Mouse (Mus musculus) hindbrain, postnatal 0 days (tissue): ENCODE measurements around the gene Slc2a9. TPM values are rescaled to one million over a fixed set of nuclear protein-coding genes. Genes with fewer than 3 reads are reported as not detected.
A peak's percentile ranks its signal among the peaks of the same experiment; 100 is the strongest.

Experiments used
- ATAC-seq: fragments of 200-750 bp; cut with Nextera tagmentation; 2 replicates; pipeline ENCODE4 v1.8.0; 2017; ENCODE audit warnings: mild to moderate bottlenecking, moderate TSS enrichment, moderate library complexity
- DNase-seq: peaks from one replicate; pipeline ENCODE4 v3.0.0-alpha.2; 2015; ENCODE audit warnings: low spot score
- H3K27ac ChIP-seq: fragments of 300-500 bp; sonication (generic); 2 replicates; pipeline ENCODE4 v1.5.1; 2014; ENCODE audit warnings: mild to moderate bottlenecking
- H3K27me3 ChIP-seq: fragments of 300-500 bp; sonication (generic); 2 replicates; pipeline ENCODE4 v1.6.1; 2014; ENCODE audit warnings: low read length, mixed read lengths; ENCODE audit not compliant: insufficient read depth
- H3K36me3 ChIP-seq: fragments of 300-500 bp; sonication (generic); 2 replicates; pipeline ENCODE4 v1.6.1; 2014; ENCODE audit warnings: low read length, mixed read lengths; ENCODE audit not compliant: insufficient read depth
- H3K4me1 ChIP-seq: fragments of 300-500 bp; sonication (generic); 2 replicates; pipeline ENCODE4 v1.6.1; 2014; ENCODE audit warnings: antibody characterized with exemption, low read length, mixed read lengths; ENCODE audit not compliant: insufficient read depth
- H3K4me2 ChIP-seq: fragments of 300-500 bp; sonication (generic); 2 replicates; pipeline ENCODE4 v1.6.1; 2014; ENCODE audit warnings: low read depth, mild to moderate bottlenecking, low read length, moderate library complexity, mixed read lengths
- H3K4me3 ChIP-seq: fragments of 300-500 bp; sonication (generic); 2 replicates; pipeline ENCODE4 v1.5.1; 2014; ENCODE audit warnings: low read length
- H3K9ac ChIP-seq: fragments of 300-500 bp; sonication (generic); replicated peaks from 2 replicates; pipeline ENCODE4 v1.6.1; 2014; ENCODE audit warnings: mild to moderate bottlenecking, low read length, moderate library complexity, mixed read lengths
- H3K9me3 ChIP-seq: fragments of 300-500 bp; sonication (generic); 2 replicates; pipeline ENCODE4 v1.6.1; 2016; ENCODE audit warnings: low read length, mixed read lengths
- CTCF ChIP-seq: IDR thresholded peaks from 2 replicates; pipeline ENCODE4 v1.5.1; 2016; ENCODE audit warnings: antibody characterized with exemption, control low read depth, low read depth
- whole genome bisulfite sequencing: fragments of 180-500 bp; shearing (Covaris S2); extraction: QIAGEN DNeasy Blood & Tissue Kit; methylation state at CpG from one replicate; pipeline ENCODE4 v1.1.7; 2014; 5-methylcytosine and 5-hydroxymethylcytosine counted together
- polyA plus RNA-seq: library from polyadenylated mRNA; unstranded; fragments of >200 nt; fragmentation: Nextera tagmentation; extraction: Ambion mirVana; gene quantifications from 2 replicates; pipeline ENCODE4 v1.2.1, GENCODE M21; 2015
- total RNA-seq: library from RNA; depleted of rRNA; stranded (reverse); fragments of >200 nt; gene quantifications from 2 replicates; pipeline ENCODE4 v1.2.3, GENCODE M21; 2014

The Slc2a9 gene
- total and polyA plus RNA-seq, 2 experiments from 2014 or later: 1.0 to 1.7 TPM

DNA sequence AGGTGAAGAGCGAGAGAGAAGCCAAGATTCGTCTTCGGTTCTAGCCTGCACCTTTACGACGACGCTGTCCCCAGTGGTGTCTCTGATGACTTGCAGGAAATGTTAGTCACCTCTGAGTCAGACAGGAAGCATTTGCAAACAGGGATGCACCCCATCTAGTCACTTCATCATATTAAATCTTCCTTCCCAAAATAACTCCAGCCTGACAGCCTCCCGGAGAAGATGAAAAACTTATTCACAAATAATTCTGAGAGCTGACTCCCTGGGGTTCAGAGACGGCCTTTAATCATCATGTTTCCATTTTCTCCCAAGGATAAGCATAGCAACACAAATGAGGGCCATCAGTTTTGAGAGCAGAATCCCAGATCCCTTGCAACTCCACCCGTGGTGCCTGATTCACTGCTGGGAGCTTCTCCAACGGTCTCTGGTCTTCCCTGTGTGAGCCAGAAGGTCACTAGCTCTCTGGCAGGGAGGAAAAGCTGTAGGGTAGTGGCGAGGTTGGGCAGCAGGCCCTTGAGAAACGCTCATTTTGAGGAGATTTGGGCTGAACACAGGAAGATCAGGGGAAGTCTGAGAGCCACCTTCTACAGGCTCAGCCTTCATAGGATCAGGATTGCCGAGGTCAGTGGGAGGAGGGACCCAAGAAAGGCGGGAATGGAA lies 56.5 kb downstream of the Slc2a9 start:
- H3K27me3 ChIP-seq: no peaks in the 10 kb centered on the region
- no peak overlapping the region for H3K4me3 ChIP-seq
- no peak overlapping the region for H3K4me2 ChIP-seq
- DNase-seq (peak; percentile 27), ATAC-seq (peak; percentile 47; the same call in 1 of the 2 replicates)
- no peak overlapping the region for H3K27ac ChIP-seq
- no peaks in the 10 kb centered on the region for H3K36me3 ChIP-seq
- H3K9ac ChIP-seq: no peak overlapping the region
- no peaks in the 10 kb centered on the region for H3K9me3 ChIP-seq
- 62% methylated on average over 14 of the region's 14 CpGs for WGBS
- H3K4me1 ChIP-seq: no peaks in the 10 kb centered on the region
- peak; percentile 35 for TF ChIP-seq CTCF

DNA sequence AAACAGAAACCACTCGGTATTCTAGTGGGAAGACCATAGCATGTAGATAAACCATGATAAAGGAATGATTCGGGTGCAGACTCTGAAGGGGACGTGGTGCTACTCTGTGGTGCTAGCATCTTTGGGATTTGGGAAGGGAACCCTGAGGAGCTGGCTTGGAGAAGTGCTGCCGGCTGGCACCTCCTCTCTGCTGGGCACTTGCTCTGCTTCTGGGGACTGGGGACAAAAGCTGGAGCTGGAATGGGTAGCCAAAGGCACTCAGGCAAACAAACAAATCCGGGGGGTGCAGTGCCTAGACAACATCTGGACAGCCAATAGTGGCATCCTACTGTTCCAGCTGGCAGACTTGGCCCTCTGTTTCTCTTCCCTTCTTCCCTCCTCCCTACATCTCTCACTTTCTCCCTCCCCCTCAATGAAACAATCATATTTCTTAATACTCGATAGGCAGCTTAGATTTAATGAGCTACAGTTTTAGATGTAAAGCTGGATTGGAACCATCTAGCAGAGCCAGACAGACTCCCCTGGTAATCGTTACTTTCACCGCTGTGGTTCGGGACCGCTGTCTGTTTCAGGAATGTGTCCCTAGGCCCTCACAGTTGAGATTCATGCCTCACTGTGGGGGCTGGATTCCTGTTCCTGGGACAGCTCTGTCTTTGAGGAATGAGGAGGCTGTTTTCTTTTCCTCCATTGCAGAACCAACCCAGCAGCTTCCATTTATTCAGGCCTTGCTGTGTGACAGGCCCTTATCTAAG lies 61.7 kb downstream of the Slc2a9 start:
- Histone ChIP-seq H3K4me1 (no peaks in the 10 kb centered on the region), H3K27me3 (no peaks in the 10 kb centered on the region), H3K27ac (no peak overlapping the region), H3K36me3 (no peaks in the 10 kb centered on the region), H3K4me2 (no peak overlapping the region), H3K4me3 (no peak overlapping the region), H3K9me3 (no peaks in the 10 kb centered on the region), H3K9ac (no peak overlapping the region)
- no peak for DNase-seq
- WGBS: 60% methylated on average over 10 of the region's 10 CpGs
- ATAC-seq: no peak
- TF ChIP-seq CTCF: no peak

DNA sequence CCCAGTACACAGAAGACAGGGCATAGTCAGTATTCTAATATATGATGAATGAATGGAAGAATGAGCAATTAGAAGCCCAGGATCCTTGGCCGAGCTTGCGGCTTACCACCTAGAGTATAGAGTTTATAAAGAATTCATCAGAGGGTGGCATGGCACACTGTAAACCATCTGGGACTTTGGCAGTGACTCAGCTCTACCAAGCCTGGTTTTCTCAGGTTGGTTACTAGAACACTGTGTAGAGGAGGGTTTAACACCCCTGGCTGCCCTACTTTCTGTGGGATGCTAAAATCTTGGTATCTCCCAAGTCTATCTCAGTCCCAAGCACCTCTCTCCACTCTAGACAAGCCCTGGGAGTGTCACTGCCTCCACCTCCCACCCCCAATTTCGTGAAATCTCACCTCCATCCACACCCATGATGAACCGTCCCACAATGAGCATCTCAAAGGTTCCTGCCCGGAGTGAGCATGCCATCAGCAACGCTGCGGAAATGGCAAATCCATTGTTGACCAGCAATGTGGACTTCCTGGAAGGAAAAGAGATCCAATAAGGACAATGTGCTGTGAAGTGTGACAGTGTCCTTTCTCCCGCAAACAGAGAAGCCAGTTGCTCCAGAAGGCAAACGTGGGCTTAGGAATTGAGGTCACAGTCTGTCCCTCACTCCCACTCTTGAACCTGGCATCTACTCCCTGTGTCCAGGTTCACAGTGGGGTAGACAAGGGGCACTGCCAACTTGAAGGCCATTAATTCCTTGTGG lies 62.5 kb downstream of the Slc2a9 start:
- DNase-seq (no peak), ATAC-seq (0 out of 2 replicates have a peak, but pooled peaks have one; percentile 46)
- no peaks in the 10 kb centered on the region for H3K4me1 ChIP-seq

DNA sequence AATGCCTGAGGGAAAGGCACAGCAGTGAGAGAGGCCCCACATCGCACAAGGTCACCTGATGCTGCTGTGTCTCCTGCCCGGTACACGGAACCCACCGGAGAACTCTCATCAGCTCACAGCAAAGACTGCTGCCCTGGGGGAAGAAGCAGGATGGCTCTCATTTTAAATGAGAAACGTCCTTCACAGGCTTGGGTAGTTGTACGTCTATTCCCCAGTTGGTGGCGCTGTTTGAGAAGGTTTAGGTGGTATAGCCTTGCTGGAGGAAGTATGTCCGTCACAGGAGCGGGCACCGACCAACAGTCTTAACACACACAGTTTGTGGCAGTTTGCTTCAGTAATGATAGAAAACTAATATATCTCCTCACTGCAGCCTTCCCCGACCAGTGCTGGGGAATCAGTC lies 66.3 kb downstream of the Slc2a9 start:
- H3K9me3 ChIP-seq: no peaks in the 10 kb centered on the region
- 93% methylated on average over 11 of the region's 11 CpGs for WGBS
- peak; percentile 31 for TF ChIP-seq CTCF

More for the DNA sequence above, 62.5 kb downstream of the Slc2a9 start:
- TF ChIP-seq CTCF: no peak
- H3K36me3 ChIP-seq: no peaks in the 10 kb centered on the region
- H3K9ac ChIP-seq: no peak overlapping the region
- no peak overlapping the region for H3K4me2 ChIP-seq
- 76% methylated on average over 9 of the region's 9 CpGs for WGBS
- H3K9me3 ChIP-seq: no peaks in the 10 kb centered on the region
- H3K4me3 ChIP-seq: no peak overlapping the region
- no peak overlapping the region for H3K27ac ChIP-seq
- no peaks in the 10 kb centered on the region for H3K27me3 ChIP-seq

DNA sequence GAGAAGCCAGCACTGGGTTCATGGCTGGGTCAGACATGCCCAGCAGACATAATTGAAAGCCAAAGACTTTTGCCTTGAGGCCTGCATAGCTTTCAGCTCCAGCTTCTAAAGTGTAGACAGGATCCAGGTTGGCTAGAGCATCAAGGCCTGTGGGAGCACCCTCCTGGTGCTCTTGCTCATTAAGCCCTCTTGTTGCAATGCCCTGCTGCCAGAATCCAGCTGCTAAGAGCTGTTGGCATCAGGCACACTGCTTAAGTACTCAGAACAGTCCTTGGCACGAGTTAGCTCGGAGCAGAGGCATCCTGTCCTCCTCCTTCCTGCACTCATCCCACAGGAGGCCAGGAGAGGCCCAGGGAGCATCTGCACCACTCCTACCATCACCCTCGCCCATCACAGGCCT lies 68.1 kb downstream of the Slc2a9 start:
- no peaks in the 10 kb centered on the region for H3K9me3 ChIP-seq
- DNase-seq (no peak), ATAC-seq (no peak)
- no peak overlapping the region for H3K4me3 ChIP-seq
- no peak overlapping the region for H3K27ac ChIP-seq
- H3K4me2 ChIP-seq: no peak overlapping the region
- no peak overlapping the region for H3K9ac ChIP-seq
- no peaks in the 10 kb centered on the region for H3K27me3 ChIP-seq
- TF ChIP-seq CTCF: no peak
- H3K36me3 ChIP-seq: no peaks in the 10 kb centered on the region
- 60% methylated on average over 3 of the region's 3 CpGs for WGBS
- H3K4me1 ChIP-seq: no peaks in the 10 kb centered on the region

More for the DNA sequence above, 66.3 kb downstream of the Slc2a9 start:
- ATAC-seq (no peak), DNase-seq (no peak)
- no peaks in the 10 kb centered on the region for H3K27me3 ChIP-seq
- H3K27ac ChIP-seq: no peak overlapping the region
- no peak overlapping the region for H3K4me3 ChIP-seq
- H3K9ac ChIP-seq: no peak overlapping the region
- H3K36me3 ChIP-seq: no peaks in the 10 kb centered on the region
- no peaks in the 10 kb centered on the region for H3K4me1 ChIP-seq
- no peak overlapping the region for H3K4me2 ChIP-seq

DNA sequence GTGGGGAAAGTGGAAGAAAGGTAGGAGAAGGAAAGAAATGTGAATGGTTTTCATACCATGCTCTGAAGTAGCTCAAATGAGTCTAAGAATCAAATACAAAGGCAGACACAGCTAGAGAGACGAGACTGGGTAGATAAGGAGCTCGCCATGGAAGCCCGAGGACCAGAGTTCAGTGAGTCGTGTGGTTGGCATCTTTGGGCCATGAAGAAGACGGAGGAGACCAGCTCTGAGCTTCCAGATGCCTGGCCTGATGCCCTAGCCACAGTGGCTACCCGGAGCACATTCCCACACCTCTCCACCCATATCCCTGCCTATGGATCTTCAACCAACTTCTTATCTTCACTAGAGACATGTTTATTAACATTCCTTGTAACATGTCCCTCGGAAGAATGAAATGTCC lies 71.7 kb downstream of the Slc2a9 start:
- Histone ChIP-seq H3K4me2 (no peak overlapping the region), H3K9ac (no peak overlapping the region), H3K36me3 (no peaks in the 10 kb centered on the region), H3K27ac (no peak overlapping the region), H3K9me3 (no peaks in the 10 kb centered on the region), H3K4me3 (no peak overlapping the region), H3K4me1 (no peaks in the 10 kb centered on the region), H3K27me3 (no peaks in the 10 kb centered on the region)
- TF ChIP-seq CTCF: no peak
- no peak for DNase-seq
- 89% methylated on average over 7 of the region's 7 CpGs for WGBS
- ATAC-seq: no peak
